Mouse (Mus musculus) olfactory bulb, adult 2 months (tissue): Measurements from ENCODE around the gene Tfb2m. TPM values are rescaled to one million over a fixed set of nuclear protein-coding genes. Genes with fewer than 3 reads are reported as not detected.

Experiments used
- H3K27ac ChIP-seq: fragments of 200-500 bp; 2 replicates; pipeline ENCODE4 v1.5.1; 2012; ENCODE audit warnings: low read depth, low read length; ENCODE audit not compliant: insufficient read depth
- H3K4me1 ChIP-seq: fragments of 200-500 bp; 2 replicates; pipeline ENCODE4 v1.6.1; 2012; ENCODE audit warnings: low read length; ENCODE audit not compliant: control insufficient read depth, insufficient read depth
- H3K4me3 ChIP-seq: fragments of 200-500 bp; 2 replicates; pipeline ENCODE4 v1.5.1; 2012; ENCODE audit warnings: mild to moderate bottlenecking, low read depth, low read length, moderate library complexity; ENCODE audit not compliant: insufficient read depth
- CTCF ChIP-seq: fragments of 200-500 bp; IDR thresholded peaks from 2 replicates; pipeline ENCODE4 v1.5.1; 2012; ENCODE audit warnings: low read depth, mild to moderate bottlenecking, low read length, moderate library complexity; ENCODE audit not compliant: insufficient read depth
- POLR2A ChIP-seq: fragments of 200-500 bp; IDR thresholded peaks from 2 replicates; pipeline ENCODE4 v1.6.1; 2012; ENCODE audit warnings: mild to moderate bottlenecking, low read depth, low read length, moderate library complexity; ENCODE audit not compliant: insufficient read depth
- WGBS: fragments of 180-500 bp; shearing (Covaris S2); methylation state at CpG from one replicate; pipeline ENCODE4 v1.1.7; 2018; 5-methylcytosine and 5-hydroxymethylcytosine counted together
- polyA plus RNA-seq: library from polyadenylated mRNA; stranded (reverse); fragments of >200 nt; gene quantifications from 2 replicates; pipeline ENCODE4 v1.2.4, GENCODE M21; 2012; ENCODE audit warnings: low replicate concordance; ENCODE audit not compliant: missing spikeins, insufficient read depth, insufficient read length

Gene Tfb2m
- polyA plus RNA-seq, 1 experiment: not detected

DNA sequence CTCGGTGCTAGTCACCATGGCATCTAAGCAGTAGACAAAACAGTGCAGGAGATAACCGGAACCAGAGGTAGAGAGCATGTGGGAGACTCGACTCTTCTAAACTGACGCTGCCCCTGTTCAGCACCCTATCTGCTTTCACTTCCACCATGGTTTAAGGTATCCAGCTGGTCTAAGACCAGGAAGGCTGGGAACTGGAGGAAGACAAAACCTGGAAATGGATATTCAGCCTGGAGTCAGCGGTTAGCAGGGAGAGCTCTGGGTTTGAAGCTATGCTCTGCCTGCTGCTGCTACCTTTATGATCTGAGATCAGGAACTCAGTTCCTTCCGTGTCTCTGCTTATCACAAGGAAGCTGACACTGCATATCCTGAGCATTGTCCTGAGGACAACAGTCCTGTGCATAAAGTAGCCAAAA, 36.0 kb upstream of the Tfb2m start:
- no peak overlapping the region for H3K4me3 ChIP-seq
- H3K4me1 ChIP-seq: peaks cover 7% of the 10 kb centered on the region
- TF ChIP-seq CTCF (no peak), POLR2A (no peak)
- no peak overlapping the region for H3K27ac ChIP-seq
- 71% methylated on average over 6 of the region's 6 CpGs for WGBS

DNA sequence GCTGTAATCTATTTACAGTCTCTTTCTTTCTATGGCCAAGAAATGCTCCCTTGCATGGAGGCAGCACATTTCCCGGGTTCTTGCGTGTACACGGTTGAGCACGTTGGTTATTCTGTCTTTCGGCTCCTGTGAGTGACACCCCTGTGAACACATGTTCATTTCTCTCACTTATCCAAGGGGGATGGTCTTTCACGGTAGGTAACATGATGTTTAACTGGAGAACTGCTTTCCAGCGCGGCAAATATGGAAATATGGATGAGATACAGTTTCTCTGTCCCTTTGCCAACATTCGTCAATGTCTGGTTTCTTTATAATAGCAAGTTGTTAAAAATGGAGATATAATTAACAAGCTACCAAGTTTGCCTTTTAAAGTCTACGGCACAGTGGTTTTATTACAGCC, 35.4 kb upstream of the Tfb2m start:
- no peak for TF ChIP-seq CTCF
- H3K4me3 ChIP-seq: no peak overlapping the region
- H3K4me1 ChIP-seq: peaks cover 5% of the 10 kb centered on the region
- WGBS: 70% methylated on average over 10 of the region's 10 CpGs
- H3K27ac ChIP-seq: no peak overlapping the region

DNA sequence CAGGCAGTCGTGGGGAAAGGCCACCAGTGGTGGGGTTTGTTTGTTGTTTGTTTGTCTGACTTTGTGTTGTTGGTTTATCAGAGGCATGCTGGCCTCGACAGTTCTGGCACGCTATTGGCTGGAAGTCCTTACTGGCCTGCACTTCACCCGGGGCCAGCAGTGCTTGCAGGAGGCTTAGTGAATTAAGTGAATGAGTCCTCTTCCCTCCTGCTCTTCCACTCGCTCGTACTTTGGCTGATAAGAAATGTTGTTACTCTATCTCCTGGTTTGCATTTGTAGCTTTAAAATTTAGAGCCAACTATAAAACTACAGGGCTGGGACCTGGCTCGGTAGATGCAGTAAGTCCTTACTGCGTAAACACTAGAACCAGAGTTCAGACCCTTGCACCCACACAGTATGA, 34.1 kb upstream of the Tfb2m start:
- H3K4me3 ChIP-seq: no peak overlapping the region
- WGBS: 66% methylated on average over 8 of the region's 8 CpGs
- TF ChIP-seq POLR2A: no peak
- no peak for TF ChIP-seq CTCF
- H3K27ac ChIP-seq: no peak overlapping the region
- H3K4me1 ChIP-seq: no peaks in the 10 kb centered on the region

DNA sequence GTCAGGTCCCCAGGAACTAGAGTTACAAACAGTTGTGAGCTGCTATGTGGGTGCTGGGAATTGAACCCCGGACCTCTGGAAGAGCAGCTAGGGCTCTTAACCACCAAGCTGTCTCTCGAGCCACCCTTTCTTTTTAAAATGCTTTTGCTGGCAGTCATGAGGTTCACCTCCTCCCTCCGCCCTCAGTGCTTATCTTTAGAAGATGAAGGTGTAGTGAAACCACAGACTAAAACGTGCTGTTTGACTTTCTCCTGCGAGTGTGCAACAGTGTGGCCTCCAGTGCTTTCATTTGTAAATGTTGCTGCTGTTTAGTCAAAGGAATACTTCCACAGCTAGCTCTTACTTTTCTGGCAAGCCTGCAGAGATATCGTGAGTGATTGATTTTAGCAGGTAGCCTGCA, 32.6 kb upstream of the Tfb2m start:
- Histone ChIP-seq H3K4me1 (no peaks in the 10 kb centered on the region), H3K4me3 (no peak overlapping the region), H3K27ac (no peak overlapping the region)
- 77% methylated on average over 6 of the region's 6 CpGs for WGBS
- TF ChIP-seq POLR2A (no peak), CTCF (no peak)

DNA sequence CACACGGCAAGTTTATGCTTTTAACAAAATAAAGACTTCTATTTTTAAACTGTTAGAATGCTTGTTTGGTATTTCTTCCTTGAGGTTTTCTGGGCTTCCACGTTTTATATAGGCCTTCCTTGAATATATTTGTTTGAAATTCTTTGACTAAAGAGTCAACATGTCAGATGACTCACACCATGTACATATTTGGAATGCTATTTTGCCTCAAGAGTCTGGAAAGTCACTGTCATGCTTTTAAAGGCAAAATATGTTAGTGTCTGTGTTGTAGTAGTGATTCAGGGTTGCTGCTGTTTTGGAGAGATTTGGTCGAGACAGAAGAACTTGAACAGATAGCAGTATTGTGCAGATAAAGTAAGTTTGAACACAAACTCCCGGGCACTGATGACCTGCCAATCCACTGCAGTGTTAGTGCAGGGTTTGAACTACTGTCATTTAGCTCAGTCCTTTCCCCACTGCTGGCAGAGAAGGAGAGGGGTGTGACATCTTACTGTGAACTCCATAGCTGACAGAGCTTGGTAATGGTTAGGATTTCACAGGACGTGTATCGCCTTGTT, 27.7 kb upstream of the Tfb2m start:
- Histone ChIP-seq H3K4me1 (peaks cover 4% of the 10 kb centered on the region; the same call in 1 of the 2 replicates), H3K4me3 (no peak overlapping the region), H3K27ac (no peak overlapping the region)
- TF ChIP-seq POLR2A: no peak
- TF ChIP-seq CTCF: no peak
- 60% methylated on average over 6 of the region's 6 CpGs for WGBS

DNA sequence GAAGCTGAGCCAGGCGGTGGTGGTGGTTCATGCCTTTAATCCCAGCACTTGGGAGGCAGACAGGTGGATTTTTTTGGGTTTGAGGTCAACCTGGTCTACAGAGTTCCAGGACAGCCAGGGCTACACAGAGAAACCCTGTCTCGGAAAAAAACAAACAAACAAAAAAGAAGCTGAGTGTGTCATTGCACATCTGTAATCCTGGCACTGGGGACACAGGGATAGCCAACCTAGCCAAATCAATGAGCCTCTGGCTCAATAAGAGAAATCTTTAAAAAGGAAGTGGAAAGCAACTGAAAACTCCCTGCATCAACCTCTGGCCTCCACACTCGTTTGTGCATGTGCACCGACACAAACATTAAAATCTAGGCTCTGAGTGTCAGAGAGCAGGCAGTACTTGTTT, 25.6 kb upstream of the Tfb2m start:
- 90% methylated on average over 4 of the region's 4 CpGs for WGBS

DNA sequence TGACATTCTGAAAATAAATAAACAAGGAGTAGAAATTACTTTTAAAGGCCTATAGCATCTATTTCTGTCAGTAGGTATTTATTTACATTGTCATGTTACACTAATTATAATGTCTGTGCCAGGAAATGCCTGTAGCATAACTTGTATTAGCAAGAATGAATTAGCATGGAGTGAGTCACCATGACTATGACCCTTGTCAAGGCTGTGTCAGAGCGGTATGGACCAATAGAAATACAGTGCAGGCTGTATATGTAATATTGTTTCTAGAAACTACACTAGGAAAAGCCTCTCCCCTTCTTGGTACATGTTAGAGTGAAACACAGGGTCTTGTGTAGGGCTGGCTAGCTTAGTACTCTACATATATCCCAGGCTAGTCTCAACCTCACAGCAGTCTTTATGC, 24.4 kb upstream of the Tfb2m start:
- no peak overlapping the region for H3K4me3 ChIP-seq
- peaks cover 4% of the 10 kb centered on the region for H3K4me1 ChIP-seq
- no peak for TF ChIP-seq POLR2A
- no peak for TF ChIP-seq CTCF
- H3K27ac ChIP-seq: no peak overlapping the region
- WGBS: 98% methylated on average over 1 of the region's 1 CpGs

More for the DNA sequence above, 25.6 kb upstream of the Tfb2m start:
- Histone ChIP-seq H3K4me3 (no peak overlapping the region), H3K27ac (no peak overlapping the region), H3K4me1 (peaks cover 4% of the 10 kb centered on the region)
- TF ChIP-seq POLR2A: no peak
- no peak for TF ChIP-seq CTCF

DNA sequence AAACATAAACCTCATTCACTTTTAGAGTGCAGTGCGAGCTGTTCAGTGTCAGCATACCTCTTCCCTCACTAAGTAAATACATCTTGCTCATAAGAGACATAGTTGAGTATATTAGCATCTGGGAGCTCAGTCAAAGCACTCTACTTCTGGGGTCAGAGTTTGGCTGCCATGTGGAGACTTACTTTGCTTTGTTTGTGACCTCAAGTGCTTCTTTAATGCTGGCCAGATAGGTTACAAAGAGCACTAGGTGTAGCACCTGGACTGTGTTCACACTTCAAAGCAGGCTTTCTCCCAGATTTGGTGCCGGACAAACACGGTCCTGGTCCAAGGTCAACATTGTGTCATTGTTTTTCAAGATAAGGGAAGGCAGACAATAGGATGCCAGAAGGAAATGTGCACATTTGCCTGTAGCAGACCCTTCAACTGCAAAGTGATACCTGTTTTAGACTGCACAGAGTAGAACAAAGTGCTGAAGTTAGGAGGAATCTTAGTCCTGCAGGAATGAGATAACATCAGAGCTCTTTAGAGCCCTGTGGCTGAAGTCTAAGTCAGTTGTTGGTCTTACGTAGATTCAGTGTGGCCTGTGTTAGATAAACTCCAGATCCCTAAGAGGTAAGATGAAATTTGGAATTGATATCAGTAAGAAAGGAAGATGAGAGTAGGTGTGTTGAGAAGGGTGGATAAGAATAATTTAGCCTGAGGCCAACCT, 22.8 kb upstream of the Tfb2m start:
- H3K27ac ChIP-seq: no peak overlapping the region
- 85% methylated on average over 4 of the region's 4 CpGs for WGBS
- no peak overlapping the region for H3K4me3 ChIP-seq
- peaks cover 4% of the 10 kb centered on the region for H3K4me1 ChIP-seq
- no peak for TF ChIP-seq POLR2A
- TF ChIP-seq CTCF: no peak

DNA sequence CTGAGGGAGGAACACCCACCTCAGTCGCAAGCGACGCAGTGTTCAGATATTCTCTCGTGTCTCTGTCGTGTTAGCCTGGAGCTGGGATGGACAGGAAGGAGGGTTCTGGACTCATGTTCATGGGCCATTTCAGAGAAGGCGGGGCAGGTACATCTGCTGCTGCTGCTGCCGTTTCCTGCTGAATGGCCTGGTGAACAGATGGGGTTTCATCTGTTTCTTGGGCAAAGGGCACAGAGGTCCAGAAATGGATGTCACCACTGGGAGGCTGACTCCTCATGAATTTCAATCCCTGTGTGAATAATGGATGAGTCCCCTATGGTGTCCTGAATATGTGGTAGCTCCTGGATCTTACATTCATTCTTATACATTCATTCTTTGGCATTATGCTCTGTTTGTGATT, 21.5 kb upstream of the Tfb2m start:
- no peak overlapping the region for H3K27ac ChIP-seq
- TF ChIP-seq POLR2A (no peak), CTCF (no peak)

More for the DNA sequence above, 21.5 kb upstream of the Tfb2m start:
- 73% methylated on average over 7 of the region's 7 CpGs for WGBS
- Histone ChIP-seq H3K4me3 (no peak overlapping the region), H3K4me1 (peaks cover 7% of the 10 kb centered on the region)
